Mouse (Mus musculus): ENCODE data around the gene Trappc4. TPM values are rescaled to one million over a fixed set of nuclear protein-coding genes. Genes with fewer than 3 reads are reported as not detected.
A peak's percentile ranks its signal among the peaks of the same experiment; 100 is the strongest.
"Not testable (repeated sequence)": the region's sequence is repeated elsewhere in the genome, so short reads cannot be mapped to it uniquely, and the experiment has no call there.

Gene Trappc4
- total RNA-seq, 2 experiments from 2014 or later: 13.2 to 16.1 TPM

DNA sequence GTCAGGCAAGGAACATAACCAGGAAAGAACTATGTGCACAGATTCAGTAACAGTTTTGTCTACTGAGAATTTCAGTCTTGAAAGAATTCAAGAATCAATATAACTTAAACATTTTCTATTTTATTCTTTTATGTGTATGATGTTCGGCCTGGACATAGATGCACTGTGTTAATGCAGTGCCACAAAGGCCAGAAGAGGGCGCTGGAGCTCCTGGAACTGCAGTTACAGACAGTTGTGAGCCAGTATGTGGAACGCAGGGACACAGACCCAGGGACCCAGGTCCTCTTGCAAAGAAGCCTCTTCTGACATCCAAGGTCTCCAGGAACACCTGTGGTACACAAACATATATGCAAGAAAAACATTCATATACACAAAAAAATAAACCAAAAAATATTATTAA lies 42.9 kb downstream of the Trappc4 start:
- intact Hi-C loops (cut with DNase I): no loop called here
- no peak for DNase-seq

DNA sequence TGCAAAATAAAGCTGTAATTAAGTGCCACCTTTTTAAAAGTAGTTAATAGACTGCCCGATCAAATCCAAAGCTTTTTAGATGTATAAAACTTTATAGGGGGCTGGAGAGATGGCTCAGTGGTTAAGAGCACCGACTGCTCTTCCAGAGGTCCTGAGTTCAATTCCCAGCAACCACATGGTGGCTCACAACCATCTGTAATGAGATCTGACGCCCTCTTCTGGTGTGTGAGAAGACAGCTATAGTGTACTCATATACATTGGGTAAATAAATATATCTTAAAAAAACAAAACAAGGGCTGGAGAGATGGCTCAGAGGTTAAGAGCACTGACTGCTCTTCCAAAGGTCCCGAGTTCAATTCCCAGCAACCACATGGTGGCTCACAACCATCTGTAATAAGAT lies 45.5 kb downstream of the Trappc4 start:
- intact Hi-C loops (cut with DNase I); DNase-seq: not testable (repeated sequence)

GRCm38 (mm10) chr9:44361190-44361917 lies 46.0 kb downstream of the Trappc4 start, which contains the start of gene Vps11:
Gene Vps11, minus strand, starts transcription at chr9:44361670.
- DNase-seq: peak; percentile 92
- intact Hi-C loops (cut with DNase I): no loop called here

- intact Hi-C loops (cut with DNase I): no loop called here
- DNase-seq: no peak
Observed at GRCm38 (mm10) chr9:44357207-44357606, 50.2 kb downstream of the Trappc4 start.

Small RNA genes within 50 kb of the gene (microRNA-seq; reads per million reads assigned to microRNA genes)
- 1.4 to 1.5 reads per million in 2 experiments for gene Mir7085

Other genes with a start within 250 kb of the Trappc4 start
- 10 to 100 TPM in 1 of 2 experiments, 1 to 10 TPM in 1; 7.8 to 10.4 TPM for gene Cbl, start 173.6 kb downstream of the Trappc4 start, total RNA-seq (2021)
- not detected for gene Ccdc153, start 166.9 kb downstream of the Trappc4 start, total RNA-seq (2021)
- gene Pdzd3, start 156.1 kb downstream of the Trappc4 start, total RNA-seq (2021): 1 to 10 TPM in 1 of 2 experiments, under 1 TPM in 1; 0.44 to 1.4 TPM
- gene Nlrx1, start 139.0 kb downstream of the Trappc4 start, total RNA-seq (2021): 10 to 100 TPM; 22.4 to 22.6 TPM
- under 1 TPM; 0.48 to 0.74 TPM for gene Abcg4, start 119.0 kb downstream of the Trappc4 start, total RNA-seq (2021)
- gene Hinfp, start 101.9 kb downstream of the Trappc4 start, total RNA-seq (2021): 1 to 10 TPM; 4.9 to 6.0 TPM
- gene C2cd2l, start 87.3 kb downstream of the Trappc4 start, total RNA-seq (2021): 10 to 100 TPM; 12.8 to 14.2 TPM
- gene Dpagt1, start 81.6 kb downstream of the Trappc4 start, total RNA-seq (2021): 10 to 100 TPM; 11.9 to 12.7 TPM
- 10 to 100 TPM in 1 of 2 experiments, 1 to 10 TPM in 1; 10.0 to 12.9 TPM for gene H2afx, start 72.9 kb downstream of the Trappc4 start, total RNA-seq (2021)
- gene Hmbs, start 63.4 kb downstream of the Trappc4 start, total RNA-seq (2021): 10 to 100 TPM; 19.7 to 21.2 TPM
- 10 to 100 TPM; 15.4 to 16.2 TPM for gene Vps11, start 45.9 kb downstream of the Trappc4 start, total RNA-seq (2021)
- 10 to 100 TPM; 25.0 to 26.0 TPM for gene Hyou1, start 28.1 kb downstream of the Trappc4 start, total RNA-seq (2021)
- gene Slc37a4, start 10.7 kb downstream of the Trappc4 start, total RNA-seq (2021): 100 to 1,000 TPM; 149 to 161 TPM
- 100 to 1,000 TPM; 584 to 735 TPM for gene Rps25, start 461 bp downstream of the Trappc4 start, total RNA-seq (2021)
- gene Ccdc84, start 11.0 kb upstream of the Trappc4 start, total RNA-seq (2021): 1 to 10 TPM; 5.0 to 5.3 TPM
- not detected for gene Foxr1, start 33.5 kb upstream of the Trappc4 start, total RNA-seq (2021)
- not detected for gene Upk2, start 47.4 kb upstream of the Trappc4 start, total RNA-seq (2021)
- 10 to 100 TPM; 25.7 to 42.5 TPM for gene Bcl9l, start 75.2 kb upstream of the Trappc4 start, total RNA-seq (2021)
- gene Cxcr5, start 154.3 kb upstream of the Trappc4 start, total RNA-seq (2021): not detected
- gene Ddx6, start 197.3 kb upstream of the Trappc4 start, total RNA-seq (2021): 10 to 100 TPM; 57.4 to 60.7 TPM

Data from gastrocnemius, postnatal 36 days (tissue).